21 mouse cellular contexts compared by ENCODE assay signal in the genomic region with DNA sequence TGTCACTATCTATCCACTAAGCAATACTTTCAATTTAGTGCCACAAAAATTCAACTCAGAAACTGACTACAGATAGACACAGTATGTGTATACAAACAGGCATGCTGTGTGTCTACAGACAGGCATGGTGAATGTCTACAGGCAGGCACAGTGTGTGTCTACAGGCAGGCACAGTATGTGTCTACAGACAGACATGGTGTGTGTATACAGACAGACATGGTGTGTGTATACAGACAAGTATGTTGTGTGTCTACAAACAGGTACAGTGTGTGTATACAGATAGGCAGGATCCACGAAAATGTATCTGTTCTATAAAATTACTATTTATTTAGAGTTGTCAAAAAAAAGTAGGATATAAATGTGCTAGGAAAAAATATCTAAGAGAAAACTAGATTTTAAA.
DNase-seq lines count a peak whose midpoint lies in the region; ATAC-seq lines count a peak whose summit lies in the region.
"Had no signal": no experiment of that assay in that cellular context is flagged by ENCODE, and none has a peak within 500 bp of the region (broad histone marks: within the 10 kb centered on the region; RNA-seq: fewer than 3 reads in every experiment).

No protein-coding gene starts in this region.

- H3K4me3 ChIP-seq in limb, embryonic 12.5 days (replicated peaks) = no peak overlapping the region
- no peak overlapping the region for H3K4me3 ChIP-seq in limb, embryonic 10.5 days
- peak overlapping the region; percentile 23 for H3K4me3 ChIP-seq in megakaryocyte, embryonic 14.5 days (replicated peaks)
- H3K4me3 ChIP-seq in midbrain, embryonic 11.5 days (ENCODE audit: low read depth, low read length) = no peak overlapping the region
- H3K4me3 ChIP-seq in midbrain, embryonic 14.5 days (replicated peaks; ENCODE audit: low read depth, low read length) = no peak overlapping the region

- no peak overlapping the region for H3K9ac ChIP-seq in limb, embryonic 12.5 days (replicated peaks)
- H3K9ac ChIP-seq in midbrain, embryonic 11.5 days (ENCODE audit: low read length) = no peak overlapping the region
- H3K9ac ChIP-seq in midbrain, embryonic 14.5 days (replicated peaks; ENCODE audit: low read length) = no peak overlapping the region

- H3K36me3 ChIP-seq in limb, embryonic 12.5 days = no peaks in the 10 kb centered on the region
- H3K36me3 ChIP-seq in limb, embryonic 10.5 days = peaks cover under 1% of the 10 kb centered on the region; the same call in 1 of the 2 replicates
- H3K36me3 ChIP-seq in megakaryocyte, embryonic 14.5 days (replicated peaks; ENCODE audit: low read length) = no peaks in the 10 kb centered on the region
- no peaks in the 10 kb centered on the region for H3K36me3 ChIP-seq in midbrain, embryonic 11.5 days (ENCODE audit: control insufficient read depth, insufficient read depth, low read length)
- no peaks in the 10 kb centered on the region for H3K36me3 ChIP-seq in midbrain, embryonic 14.5 days (ENCODE audit: control insufficient read depth, insufficient read depth, low read length)
- H3K36me3 ChIP-seq: G1E had no signal

- H3K9me3 ChIP-seq in limb, embryonic 12.5 days = no peaks in the 10 kb centered on the region
- H3K9me3 ChIP-seq in limb, embryonic 10.5 days (replicated peaks) = no peaks in the 10 kb centered on the region
- H3K9me3 ChIP-seq in megakaryocyte, embryonic 14.5 days = peaks cover 74% of the 10 kb centered on the region
- no peaks in the 10 kb centered on the region for H3K9me3 ChIP-seq in midbrain, embryonic 11.5 days (ENCODE audit: control insufficient read depth, low read length)
- H3K9me3 ChIP-seq in midbrain, embryonic 14.5 days (ENCODE audit: control insufficient read depth, low read length) = no peaks in the 10 kb centered on the region

- H3K4me1 ChIP-seq in limb, embryonic 12.5 days (replicated peaks) = peaks cover 6% of the 10 kb centered on the region
- H3K4me1 ChIP-seq in limb, embryonic 10.5 days = peaks cover 13% of the 10 kb centered on the region
- no peaks in the 10 kb centered on the region for H3K4me1 ChIP-seq in megakaryocyte, embryonic 14.5 days
- no peaks in the 10 kb centered on the region for H3K4me1 ChIP-seq in midbrain, embryonic 11.5 days (ENCODE audit: control insufficient read depth, insufficient read depth, low read length)
- no peaks in the 10 kb centered on the region for H3K4me1 ChIP-seq in midbrain, embryonic 14.5 days (ENCODE audit: control insufficient read depth, insufficient read depth, low read length)

- H3K4me2 ChIP-seq in limb, embryonic 12.5 days = no peak overlapping the region
- H3K4me2 ChIP-seq in midbrain, embryonic 11.5 days = no peak overlapping the region
- no peak overlapping the region for H3K4me2 ChIP-seq in midbrain, embryonic 14.5 days (ENCODE audit: low read length)

- no peak for DNase-seq in limb, embryonic 10.5 days (ENCODE audit: low spot score)
- peak; percentile 65 for DNase-seq in midbrain, embryonic 11.5 days (ENCODE audit: low spot score, missing footprints)
- no peak for DNase-seq in midbrain, embryonic 14.5 days
- DNase-seq: adrenal gland, adult 2 months; adrenal gland, adult 8-10 months; adrenal gland, postnatal 10 days; adrenal gland, postnatal 14 days; adrenal gland, postnatal 25 days; adrenal gland, postnatal 36 days; B cell, adult 2 months; cerebellum, adult 11 months; cerebellum, adult 11-12 months; cerebellum, adult 18-20 months had no signal

- 83% methylated on average over 1 of the region's 1 CpGs for WGBS in limb, embryonic 12.5 days
- 83% methylated on average over 1 of the region's 1 CpGs for WGBS in limb, embryonic 10.5 days
- 70% methylated on average over 1 of the region's 1 CpGs for WGBS in midbrain, embryonic 11.5 days
- 98% methylated on average over 1 of the region's 1 CpGs for WGBS in midbrain, embryonic 14.5 days

- H3K27ac ChIP-seq in limb, embryonic 12.5 days = no peak overlapping the region
- H3K27ac ChIP-seq in limb, embryonic 10.5 days = no peak overlapping the region
- no peak overlapping the region for H3K27ac ChIP-seq in midbrain, embryonic 11.5 days (ENCODE audit: low read depth, low read length)
- no peak overlapping the region for H3K27ac ChIP-seq in midbrain, embryonic 14.5 days (replicated peaks; ENCODE audit: low read depth, low read length)

- H3K27me3 ChIP-seq in limb, embryonic 12.5 days = no peaks in the 10 kb centered on the region
- H3K27me3 ChIP-seq in limb, embryonic 10.5 days (ENCODE audit: low read depth, poor library complexity, severe bottlenecking) = no peaks in the 10 kb centered on the region
- H3K27me3 ChIP-seq in megakaryocyte, embryonic 14.5 days (replicated peaks) = peaks cover 5% of the 10 kb centered on the region
- H3K27me3 ChIP-seq in midbrain, embryonic 11.5 days (ENCODE audit: control insufficient read depth, insufficient read depth, low read length) = no peaks in the 10 kb centered on the region
- H3K27me3 ChIP-seq in midbrain, embryonic 14.5 days (ENCODE audit: control insufficient read depth, insufficient read depth, low read length) = no peaks in the 10 kb centered on the region
- H3K27me3 ChIP-seq: CH12.LX, Patski had no signal

- 0 out of 2 replicates have a peak, but pooled peaks have one; percentile 63 for ATAC-seq in limb, embryonic 12.5 days (ENCODE audit: insufficient number of reproducible peaks, insufficient read depth, low FRiP score, low TSS enrichment, low read depth)
- ATAC-seq in megakaryocyte, adult 5-6 weeks (ENCODE audit: poor library complexity, severe bottlenecking) = no peak
- no peak for ATAC-seq in midbrain, embryonic 11.5 days (ENCODE audit: low FRiP score)
- no peak for ATAC-seq in midbrain, embryonic 14.5 days (ENCODE audit: low FRiP score, low TSS enrichment)
- ATAC-seq: activated CD4-positive, CD25-positive, alpha-beta regulatory T cell, adult 4 months; CD4-positive, CD25-positive, alpha-beta regulatory T cell, adult 4 months; Patski had no signal
